Mouse (Mus musculus): Measurements from ENCODE around the gene Med12l.

DNA sequence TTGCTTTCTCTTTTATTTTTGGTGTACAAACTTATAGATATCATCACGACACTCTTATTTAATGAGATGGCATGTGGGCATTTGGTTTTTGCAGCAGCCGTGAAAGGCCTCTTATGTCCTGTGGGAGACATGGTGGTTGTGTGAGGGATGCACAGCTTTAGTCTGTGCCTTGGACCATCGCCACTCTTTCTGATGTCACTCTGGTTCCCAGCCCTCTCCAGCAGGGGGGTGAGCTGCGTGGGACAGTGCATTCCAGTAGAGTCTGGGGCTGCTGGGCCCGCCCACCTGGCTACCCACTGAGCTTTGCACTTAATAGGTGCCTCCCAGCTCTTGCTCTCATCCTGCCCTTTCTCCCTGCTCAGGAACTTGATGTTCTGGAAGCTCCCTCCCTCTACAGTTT, 175.5 kb downstream of the Med12l start:
- TF ChIP-seq GATA1 (IDR thresholded peaks at IDR 0.05; ENCODE audit: low read length) (no peak), TAL1 (IDR thresholded peaks at IDR 0.05; ENCODE audit: low read length) (no peak)

Measured in erythroblast, embryonic 14.5 days (primary cell).